Mouse (Mus musculus) embryonic facial prominence, embryonic 14.5 days (tissue): ENCODE results near the gene B3gnt3. TPM values are rescaled to one million over a fixed set of nuclear protein-coding genes. Genes with fewer than 3 reads are reported as not detected.

ENCODE experiments used
- ATAC-seq: fragments of 200-750 bp; cut with Nextera tagmentation; 2 replicates; pipeline ENCODE4 v1.8.0; 2017; ENCODE audit warnings: low read depth, moderate number of reproducible peaks, moderate TSS enrichment
- DNase-seq: peaks from one replicate; pipeline ENCODE4 v3.0.0-alpha.2; 2015; ENCODE audit warnings: low spot score
- H3K27ac ChIP-seq: fragments of 300-500 bp; sonication (generic); replicated peaks from 2 replicates; pipeline ENCODE4 v1.5.1; 2014; ENCODE audit warnings: low read depth, mild to moderate bottlenecking, low read length, moderate library complexity
- H3K27me3 ChIP-seq: fragments of 300-500 bp; sonication (generic); replicated peaks from 2 replicates; pipeline ENCODE4 v1.6.1; 2014; ENCODE audit warnings: low read length; ENCODE audit not compliant: control insufficient read depth, insufficient read depth
- H3K36me3 ChIP-seq: fragments of 300-500 bp; sonication (generic); 2 replicates; pipeline ENCODE4 v1.6.1; 2014; ENCODE audit warnings: low read length, mixed read lengths; ENCODE audit not compliant: control insufficient read depth, insufficient read depth
- H3K4me1 ChIP-seq: fragments of 300-500 bp; sonication (generic); 2 replicates; pipeline ENCODE4 v1.6.1; 2014; ENCODE audit warnings: antibody characterized with exemption, low read length; ENCODE audit not compliant: control insufficient read depth, insufficient read depth
- H3K4me2 ChIP-seq: fragments of 300-500 bp; sonication (generic); 2 replicates; pipeline ENCODE4 v1.6.1; 2014; ENCODE audit warnings: low read depth, mild to moderate bottlenecking, low read length, moderate library complexity, mixed read lengths
- H3K4me3 ChIP-seq: fragments of 300-500 bp; sonication (generic); 2 replicates; pipeline ENCODE4 v1.5.1; 2014; ENCODE audit warnings: low read depth, mild to moderate bottlenecking, low read length
- H3K9ac ChIP-seq: fragments of 300-500 bp; sonication (generic); 2 replicates; pipeline ENCODE4 v1.6.1; 2014; ENCODE audit warnings: low read depth, mild to moderate bottlenecking, low read length, moderate library complexity, mixed read lengths
- H3K9me3 ChIP-seq: fragments of 300-500 bp; sonication (generic); 2 replicates; pipeline ENCODE4 v1.6.1; 2016; ENCODE audit warnings: low read length; ENCODE audit not compliant: control insufficient read depth
- WGBS: fragments of 180-500 bp; shearing (Covaris S2); extraction: QIAGEN DNeasy Blood & Tissue Kit; methylation state at CpG from one replicate; pipeline ENCODE4 v1.1.7; 2014; 5-methylcytosine and 5-hydroxymethylcytosine counted together
- polyA plus RNA-seq: library from polyadenylated mRNA; unstranded; fragments of >200 nt; fragmentation: Nextera tagmentation; extraction: Ambion mirVana; gene quantifications from 2 replicates; pipeline ENCODE4 v1.2.1, GENCODE M21; 2014

B3gnt3 gene
- polyA plus RNA-seq, 1 experiment from 2014 or later, result 0.84 TPM

GRCm38 (mm10) chr8:71660325-71661120, 41.1 kb downstream of the B3gnt3 start:
- 6% methylated on average over 34 of the region's 36 CpGs for WGBS
- Histone ChIP-seq H3K9ac (no peak overlapping the region), H3K4me2 (peak overlapping the region; percentile 23), H3K9me3 (no peaks in the 10 kb centered on the region), H3K4me1 (no peaks in the 10 kb centered on the region), H3K36me3 (no peaks in the 10 kb centered on the region), H3K27me3 (peaks cover 46% of the 10 kb centered on the region), H3K27ac (no peak overlapping the region), H3K4me3 (no peak overlapping the region)
- ATAC-seq (peak; percentile 77), DNase-seq (peak; percentile 90)

GRCm38 (mm10) chr8:71659751-71660150, 41.8 kb downstream of the B3gnt3 start:
- H3K27ac ChIP-seq, result no peak overlapping the region
- no peak overlapping the region for H3K4me3 ChIP-seq
- no peaks in the 10 kb centered on the region for H3K36me3 ChIP-seq
- H3K4me1 ChIP-seq, result no peaks in the 10 kb centered on the region
- H3K9me3 ChIP-seq, result no peaks in the 10 kb centered on the region
- no peak overlapping the region for H3K4me2 ChIP-seq
- H3K27me3 ChIP-seq, result peaks cover 54% of the 10 kb centered on the region
- no peak overlapping the region for H3K9ac ChIP-seq
- DNase-seq (no peak), ATAC-seq (no peak)
- 69% methylated on average over 1 of the region's 1 CpGs for WGBS

GRCm38 (mm10) chr8:71658515-71659049, 43.0 kb downstream of the B3gnt3 start:
- Histone ChIP-seq H3K9me3 (no peaks in the 10 kb centered on the region), H3K9ac (no peak overlapping the region), H3K36me3 (no peaks in the 10 kb centered on the region), H3K4me1 (no peaks in the 10 kb centered on the region), H3K27me3 (peaks cover 66% of the 10 kb centered on the region), H3K4me3 (no peak overlapping the region), H3K27ac (no peak overlapping the region), H3K4me2 (no peak overlapping the region)
- 37% methylated on average over 17 of the region's 17 CpGs for WGBS
- DNase-seq, result no peak
- no peak for ATAC-seq

- no peaks in the 10 kb centered on the region for H3K36me3 ChIP-seq
- no peak overlapping the region for H3K4me2 ChIP-seq
- no peak overlapping the region for H3K9ac ChIP-seq
- peaks cover 69% of the 10 kb centered on the region for H3K27me3 ChIP-seq
- no peak for ATAC-seq
- no peaks in the 10 kb centered on the region for H3K9me3 ChIP-seq
- H3K4me3 ChIP-seq, result no peak overlapping the region
- no peak overlapping the region for H3K27ac ChIP-seq
- DNase-seq, result no peak
- 21% methylated on average over 5 of the region's 9 CpGs for WGBS
- H3K4me1 ChIP-seq, result no peaks in the 10 kb centered on the region
Observed at GRCm38 (mm10) chr8:71657816-71658215, 43.8 kb downstream of the B3gnt3 start.

- peaks cover 55% of the 10 kb centered on the region for H3K27me3 ChIP-seq
- ATAC-seq, result no peak
- 0 out of 2 replicates have a peak overlapping the region, but pooled peaks have one; percentile 48 for H3K9ac ChIP-seq
Observed at GRCm38 (mm10) chr8:71654600-71654999, 47.0 kb downstream of the B3gnt3 start.

GRCm38 (mm10) chr8:71645510-71645909, 56.1 kb downstream of the B3gnt3 start:
- no peaks in the 10 kb centered on the region for H3K36me3 ChIP-seq
- no peak overlapping the region for H3K4me3 ChIP-seq
- H3K4me2 ChIP-seq, result no peak overlapping the region
- ATAC-seq (no peak), DNase-seq (no peak)
- H3K27me3 ChIP-seq, result no peaks in the 10 kb centered on the region
- H3K9me3 ChIP-seq, result no peaks in the 10 kb centered on the region
- 82% methylated on average over 9 of the region's 9 CpGs for WGBS
- no peak overlapping the region for H3K9ac ChIP-seq
- no peaks in the 10 kb centered on the region for H3K4me1 ChIP-seq
- H3K27ac ChIP-seq, result no peak overlapping the region

More at GRCm38 (mm10) chr8:71654600-71654999, 47.0 kb downstream of the B3gnt3 start:
- H3K36me3 ChIP-seq, result no peaks in the 10 kb centered on the region
- DNase-seq, result no peak
- H3K27ac ChIP-seq, result no peak overlapping the region
- H3K4me3 ChIP-seq, result peak overlapping the region; percentile 6; the same call in 1 of the 2 replicates
- H3K4me1 ChIP-seq, result no peaks in the 10 kb centered on the region
- H3K9me3 ChIP-seq, result no peaks in the 10 kb centered on the region
- 2% methylated on average over 17 of the region's 24 CpGs for WGBS
- peak overlapping the region; percentile 39 for H3K4me2 ChIP-seq

Other genes with a start within 250 kb of the B3gnt3 start
- gene Abhd8, start 238.1 kb downstream of the B3gnt3 start, polyA plus RNA-seq, result 47.9 and 49.4 TPM in 2 replicates
- 115 and 123 TPM in 2 replicates for gene Mrpl34, start 236.8 kb downstream of the B3gnt3 start, polyA plus RNA-seq
- gene Dda1, start 232.6 kb downstream of the B3gnt3 start, polyA plus RNA-seq, result 100 and 105 TPM in 2 replicates
- 2.0 and 2.1 TPM in 2 replicates for gene Ano8, start 215.8 kb downstream of the B3gnt3 start, polyA plus RNA-seq
- gene Gtpbp3, start 213.7 kb downstream of the B3gnt3 start, polyA plus RNA-seq, result 5.3 and 6.8 TPM in 2 replicates
- gene Plvap, start 190.0 kb downstream of the B3gnt3 start, polyA plus RNA-seq, result 53.5 and 59.0 TPM in 2 replicates
- gene Ccdc194, start 176.1 kb downstream of the B3gnt3 start, polyA plus RNA-seq, result 2.4 and 3.5 TPM in 2 replicates
- 16.0 and 16.2 TPM in 2 replicates for gene Bst2, start 164.3 kb downstream of the B3gnt3 start, polyA plus RNA-seq
- 85.4 and 95.3 TPM in 2 replicates for gene Mvb12a, start 158.9 kb downstream of the B3gnt3 start, polyA plus RNA-seq
- 1.1 and 1.4 TPM in 2 replicates for gene Tmem221, start 142.9 kb downstream of the B3gnt3 start, polyA plus RNA-seq
- gene Nxnl1, start 135.2 kb downstream of the B3gnt3 start, polyA plus RNA-seq, result 0.07 TPM in 1 of 2 replicates, not detected in the other
- gene Slc27a1, start 132.9 kb downstream of the B3gnt3 start, polyA plus RNA-seq, result 15.5 and 20.4 TPM in 2 replicates
- gene Pgls, start 109.6 kb downstream of the B3gnt3 start, polyA plus RNA-seq, result 239 and 245 TPM in 2 replicates
- 2.3 and 3.5 TPM in 2 replicates for gene Fam129c, start 104.1 kb downstream of the B3gnt3 start, polyA plus RNA-seq
- gene Colgalt1, start 90.8 kb downstream of the B3gnt3 start, polyA plus RNA-seq, result 107 and 112 TPM in 2 replicates
- gene Unc13a, start 30.0 kb downstream of the B3gnt3 start, polyA plus RNA-seq, result 1.1 and 1.4 TPM in 2 replicates
- 4.8 and 5.2 TPM in 2 replicates for gene Jak3, start 25.5 kb downstream of the B3gnt3 start, polyA plus RNA-seq
- gene Insl3, start 12.6 kb downstream of the B3gnt3 start, polyA plus RNA-seq, result 1.0 TPM in 1 of 2 replicates, not detected in the other
- 2.6 and 2.7 TPM in 2 replicates for gene Fcho1, start 23.9 kb upstream of the B3gnt3 start, polyA plus RNA-seq
- gene Zfp709, start 180.2 kb upstream of the B3gnt3 start, polyA plus RNA-seq, result 7.1 and 7.9 TPM in 2 replicates
- gene Zfp882, start 206.8 kb upstream of the B3gnt3 start, polyA plus RNA-seq, result 3.9 and 5.1 TPM in 2 replicates
- gene Zfp617, start 206.8 kb upstream of the B3gnt3 start, polyA plus RNA-seq, result 18.7 and 20.6 TPM in 2 replicates
- 16.2 and 16.7 TPM in 2 replicates for gene Zfp961, start 249.2 kb upstream of the B3gnt3 start, polyA plus RNA-seq